Mouse (Mus musculus) forebrain, embryonic 11.5 days (tissue): ENCODE measurements around the gene Ccdc9. TPM values are rescaled to one million over a fixed set of nuclear protein-coding genes. Genes with fewer than 3 reads are reported as not detected.

Source experiments
- ATAC-seq: fragments of 200-750 bp; cut with Nextera tagmentation; replicated peaks from 2 replicates; pipeline ENCODE4 v1.8.0; 2017; ENCODE audit warnings: moderate TSS enrichment; ENCODE audit not compliant: low FRiP score
- DNase-seq: peaks from one replicate; pipeline ENCODE4 v3.0.0-alpha.2; 2017; ENCODE audit warnings: low spot score
- H3K27ac ChIP-seq: fragments of 300-500 bp; sonication (generic); 2 replicates; pipeline ENCODE4 v1.5.1; 2014; ENCODE audit warnings: low read depth, low read length
- H3K27me3 ChIP-seq: fragments of 300-500 bp; sonication (generic); 2 replicates; pipeline ENCODE4 v1.6.1; 2014; ENCODE audit warnings: mild to moderate bottlenecking, low read length, mixed read lengths; ENCODE audit not compliant: control insufficient read depth, insufficient read depth
- H3K36me3 ChIP-seq: fragments of 300-500 bp; sonication (generic); 2 replicates; pipeline ENCODE4 v1.6.1; 2014; ENCODE audit warnings: mild to moderate bottlenecking, low read length, moderate library complexity, mixed read lengths; ENCODE audit not compliant: control insufficient read depth, insufficient read depth
- H3K4me1 ChIP-seq: fragments of 300-500 bp; sonication (generic); replicated peaks from 2 replicates; pipeline ENCODE4 v1.6.1; 2014; ENCODE audit warnings: low read length, mixed read lengths; ENCODE audit not compliant: control insufficient read depth, insufficient read depth
- H3K4me2 ChIP-seq: fragments of 300-500 bp; sonication (generic); 2 replicates; pipeline ENCODE4 v1.6.1; 2014; ENCODE audit warnings: low read depth, mild to moderate bottlenecking, low read length, moderate library complexity, mixed read lengths; ENCODE audit not compliant: severe bottlenecking
- H3K4me3 ChIP-seq: fragments of 300-500 bp; sonication (generic); 2 replicates; pipeline ENCODE4 v1.5.1; 2014; ENCODE audit warnings: low read depth, low read length
- H3K9ac ChIP-seq: fragments of 300-500 bp; sonication (generic); 2 replicates; pipeline ENCODE4 v1.6.1; 2014; ENCODE audit warnings: low read length
- H3K9me3 ChIP-seq: fragments of 300-500 bp; sonication (generic); 2 replicates; pipeline ENCODE4 v1.6.1; 2016; ENCODE audit warnings: low read length, mixed read lengths; ENCODE audit not compliant: control insufficient read depth
- WGBS: fragments of 180-500 bp; shearing (Covaris S2); extraction: QIAGEN DNeasy Blood & Tissue Kit; methylation state at CpG from one replicate; pipeline ENCODE4 v1.1.7; 2014; 5-methylcytosine and 5-hydroxymethylcytosine counted together
- polyA plus RNA-seq: library from polyadenylated mRNA; unstranded; fragments of >200 nt; fragmentation: Nextera tagmentation; extraction: Ambion mirVana; gene quantifications from 2 replicates; pipeline ENCODE4 v1.2.1, GENCODE M21; 2014

Gene Ccdc9
- polyA plus RNA-seq, 1 experiment from 2014 or later, result 22.3 TPM

- Histone ChIP-seq H3K27ac (no peak overlapping the region), H3K9me3 (no peaks in the 10 kb centered on the region), H3K4me2 (no peak overlapping the region), H3K4me3 (no peak overlapping the region), H3K36me3 (no peaks in the 10 kb centered on the region), H3K4me1 (peaks cover 14% of the 10 kb centered on the region), H3K9ac (no peak overlapping the region), H3K27me3 (no peaks in the 10 kb centered on the region)
- ATAC-seq (no peak), DNase-seq (no peak)
- 69% methylated on average over 4 of the region's 4 CpGs for WGBS
These were observed 28.7 kb upstream of the Ccdc9 start for GRCm38 (mm10) chr7:16315222-16315759.

- Histone ChIP-seq H3K4me3 (peak overlapping the region; percentile 67), H3K9me3 (no peaks in the 10 kb centered on the region), H3K4me1 (peaks cover 21% of the 10 kb centered on the region), H3K27me3 (no peaks in the 10 kb centered on the region), H3K27ac (peak overlapping the region; percentile 88), H3K9ac (peak overlapping the region; percentile 86), H3K4me2 (peak overlapping the region; percentile 99), H3K36me3 (no peaks in the 10 kb centered on the region)
- peak; percentile 32; the same call in 1 of the 2 replicates for ATAC-seq
- no peak for DNase-seq
- WGBS, result 7% methylated on average over 13 of the region's 13 CpGs
These were observed 27.7 kb upstream of the Ccdc9 start for GRCm38 (mm10) chr7:16314221-16314775.

GRCm38 (mm10) chr7:16313481-16314220 is 27.1 kb upstream of the Ccdc9 start:
- peak overlapping the region; percentile 99 for H3K4me2 ChIP-seq
- H3K4me1 ChIP-seq, result peaks cover 27% of the 10 kb centered on the region
- peak; percentile 89 for DNase-seq
- 1% methylated on average over 56 of the region's 66 CpGs for WGBS
- peak; percentile 63 for ATAC-seq
- H3K27me3 ChIP-seq, result no peaks in the 10 kb centered on the region
- peak overlapping the region; percentile 86 for H3K9ac ChIP-seq
- H3K9me3 ChIP-seq, result no peaks in the 10 kb centered on the region
- H3K27ac ChIP-seq, result peak overlapping the region; percentile 88
- no peaks in the 10 kb centered on the region for H3K36me3 ChIP-seq
- peak overlapping the region; percentile 67 for H3K4me3 ChIP-seq

GRCm38 (mm10) chr7:16312672-16313311 is 26.2 kb upstream of the Ccdc9 start:
- peak overlapping the region; percentile 67 for H3K4me3 ChIP-seq
- 2% methylated on average over 11 of the region's 12 CpGs for WGBS
- peak; percentile 77 for DNase-seq
- no peaks in the 10 kb centered on the region for H3K9me3 ChIP-seq
- peak; percentile 37 for ATAC-seq
- H3K36me3 ChIP-seq, result no peaks in the 10 kb centered on the region
- H3K27ac ChIP-seq, result peak overlapping the region; percentile 88
- H3K27me3 ChIP-seq, result no peaks in the 10 kb centered on the region
- peak overlapping the region; percentile 99 for H3K4me2 ChIP-seq
- H3K4me1 ChIP-seq, result peaks cover 28% of the 10 kb centered on the region
- H3K9ac ChIP-seq, result peak overlapping the region; percentile 92

DNA sequence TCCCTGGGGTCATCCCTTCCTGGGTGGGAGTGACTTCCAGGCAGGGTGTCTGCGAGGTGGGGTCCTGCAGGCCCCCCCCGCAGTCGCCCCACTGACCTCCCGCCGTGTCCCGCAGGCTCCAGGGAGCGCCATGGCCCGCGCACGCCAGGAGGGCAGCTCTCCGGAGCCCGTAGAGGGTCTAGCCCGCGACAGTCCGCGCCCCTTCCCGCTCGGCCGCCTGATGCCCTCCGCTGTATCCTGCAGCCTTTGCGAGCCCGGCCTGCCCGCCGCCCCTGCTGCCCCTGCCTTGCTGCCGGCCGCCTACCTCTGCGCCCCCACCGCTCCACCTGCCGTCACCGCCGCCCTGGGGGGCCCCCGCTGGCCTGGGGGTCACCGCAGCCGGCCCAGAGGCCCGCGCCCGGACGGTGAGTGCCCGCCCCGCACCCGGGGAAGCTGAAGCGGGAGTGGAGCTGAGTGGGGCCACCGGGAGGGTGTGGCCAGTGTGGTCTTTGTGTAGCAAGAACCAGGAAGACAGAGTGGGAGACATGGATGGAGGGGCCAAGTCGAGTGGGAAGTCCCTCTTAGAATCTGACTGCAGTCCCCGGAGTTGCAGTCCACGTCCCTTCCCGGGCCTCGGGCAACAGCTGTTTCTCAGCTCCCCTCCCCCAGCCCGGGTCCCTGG is 25.5 kb upstream of the Ccdc9 start:
- Histone ChIP-seq H3K4me3 (peak overlapping the region; percentile 67), H3K9me3 (no peaks in the 10 kb centered on the region), H3K4me2 (peak overlapping the region; percentile 99), H3K36me3 (no peaks in the 10 kb centered on the region), H3K27me3 (no peaks in the 10 kb centered on the region), H3K9ac (peak overlapping the region; percentile 92), H3K4me1 (peaks cover 28% of the 10 kb centered on the region), H3K27ac (peak overlapping the region; percentile 88)
- ATAC-seq, result peak; percentile 31
- DNase-seq, result peak; percentile 84
- 0% methylated on average over 44 of the region's 49 CpGs for WGBS

- WGBS, result under 1% methylated on average over 14 of the region's 14 CpGs
- Histone ChIP-seq H3K4me2 (peak overlapping the region; percentile 99), H3K27ac (peak overlapping the region; percentile 88), H3K9me3 (no peaks in the 10 kb centered on the region), H3K27me3 (no peaks in the 10 kb centered on the region), H3K4me3 (peak overlapping the region; percentile 67), H3K9ac (peak overlapping the region; percentile 92), H3K4me1 (peaks cover 28% of the 10 kb centered on the region), H3K36me3 (no peaks in the 10 kb centered on the region)
- ATAC-seq, result no peak
- no peak for DNase-seq
These were observed 24.9 kb upstream of the Ccdc9 start for GRCm38 (mm10) chr7:16311453-16312004.

GRCm38 (mm10) chr7:16310521-16311452 is 24.2 kb upstream of the Ccdc9 start:
- H3K36me3 ChIP-seq, result no peaks in the 10 kb centered on the region
- no peaks in the 10 kb centered on the region for H3K9me3 ChIP-seq
- H3K27me3 ChIP-seq, result no peaks in the 10 kb centered on the region
- DNase-seq (peak; percentile 71), ATAC-seq (no peak)
- 1% methylated on average over 30 of the region's 31 CpGs for WGBS
- 0 out of 2 replicates have a peak overlapping the region, but pooled peaks have one; percentile 12 for H3K27ac ChIP-seq
- H3K4me2 ChIP-seq, result peak overlapping the region; percentile 99
- peaks cover 28% of the 10 kb centered on the region for H3K4me1 ChIP-seq
- H3K4me3 ChIP-seq, result peak overlapping the region; percentile 67
- peak overlapping the region; percentile 53 for H3K9ac ChIP-seq
